Mouse (Mus musculus): Measurements from ENCODE around the gene Coro1a. TPM values are rescaled to one million over a fixed set of nuclear protein-coding genes. Genes with fewer than 3 reads are reported as not detected.

Gene Coro1a
- polyA plus RNA-seq, 1 experiment from 2014 or later, result 108 TPM

DNA sequence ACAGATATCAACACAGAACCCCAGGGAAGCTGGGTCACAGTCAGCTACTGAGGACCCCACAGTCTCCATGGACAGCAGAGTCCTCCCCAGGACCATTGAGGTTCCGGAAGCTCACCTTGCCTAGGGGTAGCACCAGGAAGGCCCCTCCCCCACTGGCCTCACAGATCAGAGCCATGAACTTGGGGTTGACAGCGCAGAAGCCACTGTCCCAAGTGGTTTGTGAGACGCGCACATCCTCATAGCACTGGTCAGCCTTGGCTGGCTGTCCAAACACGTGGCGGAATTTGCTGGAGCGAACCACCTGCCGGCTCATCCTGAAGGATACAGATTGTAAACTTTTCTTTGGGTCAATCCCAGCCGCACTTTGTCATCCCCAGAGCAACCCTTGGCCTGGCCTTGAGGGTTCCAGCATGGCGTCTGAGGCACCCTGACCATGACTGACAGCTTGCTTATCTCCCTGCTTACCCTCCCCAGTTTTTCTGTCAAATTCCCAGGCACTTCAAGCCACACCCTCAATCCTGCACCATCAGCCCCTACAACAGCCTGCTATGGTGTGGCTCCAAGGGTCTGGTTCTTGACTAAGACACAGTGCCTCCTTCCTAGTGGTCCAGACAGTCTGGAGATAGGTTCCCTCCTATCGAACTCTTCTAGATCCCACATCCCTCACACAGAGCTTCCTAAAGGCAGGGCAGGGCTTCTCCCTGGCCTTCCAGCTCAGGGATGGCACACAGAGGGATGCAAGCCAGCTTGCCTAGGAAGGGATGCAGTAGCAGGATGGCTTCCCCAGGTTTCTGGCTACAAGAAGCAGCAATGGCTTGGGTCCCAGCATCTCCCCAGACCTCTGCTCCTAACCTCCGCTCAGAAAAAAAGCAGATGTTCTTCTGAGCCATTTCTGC, 4.5 kb downstream of the Coro1a start:
- no peaks in the 10 kb centered on the region for H3K27me3 ChIP-seq
- H3K4me3 ChIP-seq, result peak overlapping the region; percentile 90
- peak overlapping the region; percentile 93 for H3K9ac ChIP-seq
- peaks cover 6% of the 10 kb centered on the region for H3K36me3 ChIP-seq
- H3K4me2 ChIP-seq, result peak overlapping the region; percentile 73
- no peaks in the 10 kb centered on the region for H3K9me3 ChIP-seq
- 78% methylated on average over 12 of the region's 12 CpGs for WGBS
- peaks cover 47% of the 10 kb centered on the region for H3K4me1 ChIP-seq (replicated peaks)
- ATAC-seq (ENCODE audit: low FRiP score, low read depth), result no peak
- peak overlapping the region; percentile 91 for H3K27ac ChIP-seq (replicated peaks)

DNA sequence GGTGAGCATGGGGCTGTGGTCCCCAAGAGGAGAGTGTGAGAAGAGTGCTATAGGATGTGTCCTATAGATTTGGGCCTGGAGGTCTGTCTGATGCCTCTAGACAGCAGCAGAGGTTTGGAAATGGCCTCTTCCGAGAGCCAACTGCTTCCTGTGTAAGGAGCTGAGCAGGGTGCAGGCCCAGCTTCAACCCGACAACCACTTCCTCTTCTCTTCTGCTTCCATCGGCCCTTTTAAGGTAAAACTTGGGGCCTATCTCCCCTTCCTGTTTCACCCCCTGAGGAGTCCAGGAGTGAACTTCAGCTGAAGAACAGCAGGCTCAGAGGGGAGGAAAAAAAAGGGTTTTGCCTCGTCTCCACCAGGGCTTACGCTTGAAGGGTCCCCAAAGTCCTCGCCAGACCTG, 5.2 kb downstream of the Coro1a start:
- Histone ChIP-seq H3K9me3 (no peaks in the 10 kb centered on the region), H3K27ac (replicated peaks) (no peak overlapping the region), H3K4me1 (replicated peaks) (peaks cover 53% of the 10 kb centered on the region), H3K27me3 (no peaks in the 10 kb centered on the region), H3K9ac (no peak overlapping the region), H3K4me2 (peak overlapping the region; percentile 73), H3K4me3 (peak overlapping the region; percentile 90), H3K36me3 (peaks cover 6% of the 10 kb centered on the region)
- 86% methylated on average over 6 of the region's 6 CpGs for WGBS
- ATAC-seq (ENCODE audit: low FRiP score, low read depth), result no peak

DNA sequence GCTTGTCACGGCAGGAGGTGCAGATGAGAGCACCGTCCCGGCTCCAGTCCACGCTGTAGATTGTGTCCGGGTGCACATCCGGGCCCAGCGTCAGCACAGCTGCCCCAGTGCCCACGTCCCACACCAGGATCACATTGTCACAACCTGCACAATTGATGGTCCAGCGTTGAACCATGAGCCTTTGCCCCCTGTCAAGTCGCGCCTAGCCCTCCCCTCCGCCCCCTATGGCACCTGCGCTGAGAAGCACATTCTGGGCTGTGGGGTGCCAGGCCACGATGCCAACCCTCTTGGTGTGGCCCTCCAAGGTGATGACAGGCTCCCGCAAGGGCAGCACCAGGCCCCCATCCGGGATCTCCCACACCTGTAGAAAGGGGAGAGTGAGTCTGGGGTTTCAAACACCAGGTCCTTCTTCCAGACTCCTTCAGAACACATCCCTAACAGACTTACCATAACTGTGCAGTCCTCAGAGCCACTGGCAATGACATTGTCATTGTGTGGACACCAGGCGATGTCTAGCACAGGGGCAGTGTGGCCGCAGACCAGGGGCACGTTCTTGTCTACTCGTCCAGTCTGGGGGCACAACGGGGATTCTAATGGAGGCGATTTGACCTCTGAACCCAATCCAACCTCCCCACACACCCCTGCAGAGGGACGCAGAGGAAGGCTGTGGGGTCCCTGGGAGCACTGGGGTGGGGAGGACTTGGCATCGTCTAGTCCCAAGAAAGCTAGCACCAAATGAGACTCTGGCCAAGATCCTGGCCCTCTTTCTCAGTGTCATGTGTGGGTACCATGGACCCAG, 5.8 kb downstream of the Coro1a start:
- peak overlapping the region; percentile 73 for H3K4me2 ChIP-seq
- WGBS, result 54% methylated on average over 24 of the region's 24 CpGs
- no peaks in the 10 kb centered on the region for H3K9me3 ChIP-seq
- H3K36me3 ChIP-seq, result peaks cover 6% of the 10 kb centered on the region
- H3K27ac ChIP-seq (replicated peaks), result 0 out of 2 replicates have a peak overlapping the region, but pooled peaks have one; percentile 26
- H3K4me1 ChIP-seq (replicated peaks), result peaks cover 59% of the 10 kb centered on the region
- H3K9ac ChIP-seq, result peak overlapping the region; percentile 21
- no peak for ATAC-seq (ENCODE audit: low FRiP score, low read depth)
- peak overlapping the region; percentile 9 for H3K4me3 ChIP-seq
- no peaks in the 10 kb centered on the region for H3K27me3 ChIP-seq

DNA sequence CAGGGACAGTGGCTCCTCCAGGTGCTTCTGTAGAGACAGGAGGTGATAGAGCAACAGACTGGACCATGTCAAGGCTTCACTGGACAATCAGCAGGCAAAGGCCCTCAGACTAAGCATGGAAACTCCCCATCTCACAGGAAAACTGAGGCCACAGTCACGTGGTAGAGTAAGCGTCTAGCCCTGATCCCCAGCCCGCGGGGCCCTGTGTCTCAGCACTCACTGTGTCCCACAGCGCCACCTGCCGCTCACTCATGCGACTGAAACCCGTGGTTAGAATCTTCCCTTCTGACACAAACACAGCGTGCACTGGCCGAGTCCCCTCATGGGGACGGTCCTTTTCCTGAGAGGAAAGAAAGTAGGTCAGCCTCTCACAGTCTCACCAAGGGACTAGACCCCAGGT, 6.5 kb downstream of the Coro1a start:
- 2% methylated on average over 11 of the region's 11 CpGs for WGBS
- H3K27me3 ChIP-seq, result no peaks in the 10 kb centered on the region
- H3K9ac ChIP-seq, result peak overlapping the region; percentile 21; the same call in 1 of the 2 replicates
- H3K4me3 ChIP-seq, result peak overlapping the region; percentile 9
- 0 out of 2 replicates have a peak, but pooled peaks have one; percentile 17 for ATAC-seq (ENCODE audit: low FRiP score, low read depth)
- H3K4me1 ChIP-seq (replicated peaks), result peaks cover 66% of the 10 kb centered on the region
- H3K36me3 ChIP-seq, result peaks cover 6% of the 10 kb centered on the region
- 0 out of 2 replicates have a peak overlapping the region, but pooled peaks have one; percentile 26 for H3K27ac ChIP-seq (replicated peaks)
- peak overlapping the region; percentile 73 for H3K4me2 ChIP-seq
- no peaks in the 10 kb centered on the region for H3K9me3 ChIP-seq

DNA sequence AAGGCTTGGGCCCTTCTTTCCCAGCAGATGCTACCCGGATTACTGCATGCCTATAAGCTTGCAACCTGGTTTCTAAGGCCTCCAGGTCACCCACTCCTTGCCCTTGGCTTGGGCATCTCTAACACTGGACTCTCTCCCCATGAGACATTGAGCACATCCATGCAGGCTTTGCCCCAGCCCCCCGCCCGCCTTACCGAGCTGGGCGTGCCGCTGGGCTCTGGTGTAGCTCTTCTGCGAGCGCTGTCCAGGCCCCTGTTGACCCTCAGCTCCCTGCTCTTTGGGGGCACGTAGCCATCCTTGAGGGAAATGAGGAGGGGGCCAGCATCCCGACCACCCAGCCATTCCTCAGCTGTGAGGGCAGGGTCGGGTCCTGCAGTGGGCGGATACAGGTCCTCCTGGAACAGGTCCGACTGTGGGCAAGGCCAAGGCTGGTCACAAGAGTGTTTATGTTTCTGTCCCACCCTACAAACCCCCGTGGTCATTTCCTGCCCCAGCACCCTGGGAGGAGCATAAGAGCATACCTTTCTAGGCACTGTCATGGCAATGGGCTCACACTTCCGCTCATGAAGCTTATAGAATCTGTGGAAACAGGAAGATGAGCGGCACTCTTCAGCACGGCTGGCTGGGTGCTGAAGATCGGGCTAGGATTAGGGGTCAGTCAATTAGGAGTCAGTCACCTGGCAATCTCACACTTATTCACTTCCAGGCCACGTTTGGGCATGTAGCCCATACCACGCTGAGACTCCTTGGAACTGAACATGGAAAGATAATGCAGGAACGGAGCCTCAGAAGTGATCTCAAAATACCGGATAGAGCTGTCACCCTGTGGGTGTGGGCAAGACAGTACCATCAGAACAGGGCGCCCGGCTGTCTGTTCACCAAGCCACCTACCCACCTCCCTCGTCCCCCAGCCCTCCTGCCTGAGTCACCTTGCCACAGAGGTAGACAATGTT, 7.2 kb downstream of the Coro1a start:
- no peak for ATAC-seq (ENCODE audit: low FRiP score, low read depth)
- Histone ChIP-seq H3K36me3 (peaks cover 6% of the 10 kb centered on the region), H3K27ac (replicated peaks) (no peak overlapping the region), H3K9ac (no peak overlapping the region), H3K27me3 (no peaks in the 10 kb centered on the region), H3K4me1 (replicated peaks) (peaks cover 65% of the 10 kb centered on the region), H3K4me2 (peak overlapping the region; percentile 73; the same call in 1 of the 2 replicates), H3K4me3 (no peak overlapping the region), H3K9me3 (no peaks in the 10 kb centered on the region)
- WGBS, result 85% methylated on average over 25 of the region's 25 CpGs

DNA sequence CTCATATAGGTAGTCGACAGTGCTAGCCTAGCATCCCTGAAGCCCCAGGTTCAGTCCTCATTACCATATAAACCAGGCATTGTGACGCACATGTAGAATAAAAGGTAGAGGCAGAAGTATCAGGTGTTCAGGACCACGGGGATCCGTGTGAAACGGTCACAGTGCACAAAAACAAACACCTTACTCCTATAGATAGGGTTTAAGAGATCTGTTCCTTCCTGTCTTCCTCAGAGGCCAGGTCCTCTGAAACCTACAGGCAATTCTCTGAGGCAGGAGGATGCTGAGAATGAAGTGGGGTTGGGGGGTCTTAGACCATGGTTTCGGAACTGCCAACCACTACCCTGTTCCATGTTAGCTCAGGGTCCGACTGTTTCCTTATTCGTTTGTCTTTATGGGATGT, 9.7 kb downstream of the Coro1a start:
- ATAC-seq (ENCODE audit: low FRiP score, low read depth), result no peak
- 92% methylated on average over 8 of the region's 8 CpGs for WGBS
- H3K4me2 ChIP-seq, result no peak overlapping the region
- no peaks in the 10 kb centered on the region for H3K9me3 ChIP-seq
- no peaks in the 10 kb centered on the region for H3K27me3 ChIP-seq
- H3K4me1 ChIP-seq (replicated peaks), result peaks cover 58% of the 10 kb centered on the region
- H3K27ac ChIP-seq (replicated peaks), result no peak overlapping the region
- H3K4me3 ChIP-seq, result no peak overlapping the region
- H3K36me3 ChIP-seq, result peaks cover 6% of the 10 kb centered on the region
- H3K9ac ChIP-seq, result no peak overlapping the region

DNA sequence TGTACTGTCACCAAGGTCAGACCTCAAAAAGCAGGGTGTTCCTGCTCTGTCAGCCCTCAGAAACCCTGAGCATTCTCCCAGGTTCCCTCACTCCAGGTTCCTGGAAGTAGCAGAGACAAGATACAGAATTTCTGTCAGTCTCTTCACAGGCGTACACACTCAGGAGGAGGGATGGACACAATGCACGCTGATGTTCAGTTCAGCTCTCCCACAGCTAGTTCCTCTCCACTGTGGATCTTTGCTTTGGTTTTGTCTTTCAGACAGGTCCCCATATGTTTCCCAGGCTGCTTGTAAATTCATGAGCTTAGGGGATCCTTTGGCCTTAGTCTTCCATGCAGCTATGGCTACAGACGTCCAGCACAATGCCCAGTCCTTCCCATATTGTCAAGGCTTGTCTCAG, 10.7 kb downstream of the Coro1a start:
- H3K27me3 ChIP-seq, result no peaks in the 10 kb centered on the region
- no peaks in the 10 kb centered on the region for H3K9me3 ChIP-seq
- peak overlapping the region; percentile 90 for H3K4me2 ChIP-seq
- H3K4me3 ChIP-seq, result peak overlapping the region; percentile 78
- peaks cover 52% of the 10 kb centered on the region for H3K4me1 ChIP-seq (replicated peaks)
- peak overlapping the region; percentile 85 for H3K9ac ChIP-seq
- WGBS, result 61% methylated on average over 3 of the region's 3 CpGs
- no peak overlapping the region for H3K27ac ChIP-seq (replicated peaks)
- ATAC-seq (ENCODE audit: low FRiP score, low read depth), result no peak
- H3K36me3 ChIP-seq, result peaks cover 9% of the 10 kb centered on the region

DNA sequence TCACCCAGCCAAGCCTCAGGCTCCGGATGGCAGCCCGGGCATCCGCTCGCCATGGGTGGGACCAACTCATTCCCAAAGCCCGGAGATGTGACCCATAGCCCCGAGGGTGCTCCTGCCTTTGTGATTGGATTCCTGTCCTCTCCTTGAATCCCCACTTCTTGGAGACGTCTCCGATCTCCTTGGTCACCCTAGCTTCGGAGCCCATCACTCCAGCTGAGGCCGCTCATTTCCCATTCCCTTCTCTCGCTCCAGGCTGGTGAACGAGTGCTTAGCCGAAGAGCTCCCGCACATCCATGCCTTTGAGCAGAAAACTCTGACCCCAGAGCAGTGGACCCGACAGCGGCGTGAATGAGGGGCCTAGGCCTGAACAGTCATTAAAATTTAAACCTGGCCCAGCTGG, 11.3 kb downstream of the Coro1a start:
- Histone ChIP-seq H3K4me1 (replicated peaks) (peaks cover 46% of the 10 kb centered on the region), H3K9ac (peak overlapping the region; percentile 85), H3K4me3 (peak overlapping the region; percentile 78), H3K9me3 (no peaks in the 10 kb centered on the region), H3K36me3 (peaks cover 14% of the 10 kb centered on the region), H3K27me3 (no peaks in the 10 kb centered on the region), H3K4me2 (peak overlapping the region; percentile 90), H3K27ac (replicated peaks) (peak overlapping the region; percentile 80)
- 5% methylated on average over 17 of the region's 17 CpGs for WGBS
- ATAC-seq (ENCODE audit: low FRiP score, low read depth), result no peak

DNA sequence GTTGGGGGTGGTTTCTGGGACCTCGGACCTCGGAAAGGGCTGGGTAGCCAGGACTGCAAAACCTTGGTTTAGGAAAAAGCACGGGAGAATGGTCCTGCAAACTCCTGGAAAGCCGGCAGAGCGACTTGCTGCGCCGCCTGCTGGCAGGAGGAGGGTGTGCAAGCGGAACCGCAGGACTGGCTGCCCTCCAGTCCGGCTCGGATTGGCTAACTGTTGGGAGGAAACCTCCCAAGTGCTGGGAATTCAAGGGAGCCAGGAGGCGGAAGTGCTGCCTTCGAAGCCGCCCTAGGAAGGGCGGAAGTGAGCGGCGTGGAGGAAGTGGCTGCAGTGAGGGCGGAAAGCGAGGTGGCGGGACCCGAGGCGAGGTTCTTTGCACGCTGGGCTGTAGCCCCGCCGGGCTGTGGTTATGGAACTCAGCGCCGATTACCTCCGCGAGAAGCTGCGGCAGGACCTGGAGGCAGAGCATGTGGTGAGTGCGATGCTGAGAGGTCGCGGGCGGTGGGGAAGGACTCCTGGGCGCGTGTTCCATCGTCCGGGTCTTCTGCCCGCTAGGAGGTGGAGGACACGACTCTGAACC, 11.9 kb downstream of the Coro1a start, which contains the start of gene Slx1b:
Slx1b (minus strand) TSS at position 154 of the 577 bp plus-strand sequence.
- H3K4me3 ChIP-seq, result peak within 1 kb of the TSS; percentile 78
- peak within 1 kb of the TSS; percentile 93 for H3K27ac ChIP-seq (replicated peaks)
- no peaks in the 10 kb centered on the region for H3K27me3 ChIP-seq
- peak within 1 kb of the TSS; percentile 90 for H3K4me2 ChIP-seq
- WGBS, result under 1% methylated on average over 40 of the region's 40 CpGs
- no peaks in the 10 kb centered on the region for H3K9me3 ChIP-seq
- peaks cover 17% of the 10 kb centered on the region for H3K36me3 ChIP-seq
- ATAC-seq (ENCODE audit: low FRiP score, low read depth), result peak; percentile 96
- H3K9ac ChIP-seq, result peak within 1 kb of the TSS; percentile 85
- peaks cover 40% of the 10 kb centered on the region for H3K4me1 ChIP-seq (replicated peaks)

DNA sequence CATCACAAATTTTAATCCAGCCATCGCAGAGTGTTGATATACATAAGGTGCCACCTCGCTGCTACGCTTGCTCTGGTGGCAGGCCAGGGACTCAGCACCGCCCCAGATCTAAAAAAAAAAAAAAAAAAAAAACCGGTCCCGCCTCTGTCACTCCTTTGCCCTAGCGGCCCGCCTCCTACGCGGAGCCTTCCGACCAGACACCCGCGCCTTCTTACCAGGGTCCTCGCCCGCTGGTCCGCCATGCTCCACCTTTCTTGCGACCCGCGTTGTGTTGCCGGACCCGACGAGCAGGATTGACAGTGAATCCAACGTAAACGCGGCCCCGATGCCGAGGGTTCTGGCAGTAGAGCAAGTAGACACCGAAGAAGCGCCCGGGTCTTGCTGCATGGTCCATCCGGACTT, 12.4 kb downstream of the Coro1a start, which contains the start of gene Bola2:
Bola2 (plus strand) TSS at position 192 of the 402 bp plus-strand sequence.
- H3K4me3 ChIP-seq, result peak within 1 kb of the TSS; percentile 78
- peak within 1 kb of the TSS; percentile 90 for H3K4me2 ChIP-seq
- H3K36me3 ChIP-seq, result peaks cover 20% of the 10 kb centered on the region
- under 1% methylated on average over 31 of the region's 31 CpGs for WGBS
- peak within 1 kb of the TSS; percentile 93 for H3K27ac ChIP-seq (replicated peaks)
- peak within 1 kb of the TSS; percentile 85 for H3K9ac ChIP-seq
- H3K4me1 ChIP-seq (replicated peaks), result peaks cover 37% of the 10 kb centered on the region
- no peaks in the 10 kb centered on the region for H3K9me3 ChIP-seq
- ATAC-seq (ENCODE audit: low FRiP score, low read depth), result peak; percentile 42
- no peaks in the 10 kb centered on the region for H3K27me3 ChIP-seq

Data from hindbrain, embryonic 15.5 days (tissue).